Mouse (Mus musculus) cerebellum, adult 2 months (tissue): ENCODE results near the gene Sh3gl2. TPM values are rescaled to one million over a fixed set of nuclear protein-coding genes. Genes with fewer than 3 reads are reported as not detected.

Source experiments
- DNase-seq, 2 experiments: peaks; one replicate each; pipeline ENCODE4 v3.0.0; 2021
- H3K27ac ChIP-seq: fragments of 200-500 bp; 2 replicates; pipeline ENCODE4 v1.5.1; 2012; ENCODE audit warnings: low read length, control low read depth, inconsistent platforms; ENCODE audit not compliant: insufficient read depth
- H3K27me3 ChIP-seq: fragments of 200-500 bp; 2 replicates; pipeline ENCODE4 v1.6.1; 2012; ENCODE audit warnings: inconsistent platforms, mild to moderate bottlenecking, low read length, moderate library complexity; ENCODE audit not compliant: control insufficient read depth, insufficient read depth
- H3K4me1 ChIP-seq: fragments of 200-500 bp; 2 replicates; pipeline ENCODE4 v1.6.1; 2011; ENCODE audit warnings: low read length; ENCODE audit not compliant: control insufficient read depth, insufficient read depth
- H3K4me3 ChIP-seq: fragments of 200-500 bp; replicated peaks from 2 replicates; pipeline ENCODE3; 2011; ENCODE audit warnings: mild to moderate bottlenecking, low read depth, low read length, control low read depth; ENCODE audit not compliant: insufficient read depth
- CTCF ChIP-seq: fragments of 200-500 bp; IDR thresholded peaks from 2 replicates; pipeline ENCODE4 v1.5.1; 2011; ENCODE audit warnings: low read depth, mild to moderate bottlenecking, control low read depth, low read length, moderate library complexity, borderline replicate concordance; ENCODE audit not compliant: insufficient read depth
- POLR2A ChIP-seq: fragments of 200-500 bp; IDR thresholded peaks from 2 replicates; pipeline ENCODE4 v1.6.1; 2011; ENCODE audit warnings: low read length, control low read depth, borderline replicate concordance; ENCODE audit not compliant: insufficient read depth
- WGBS: fragments of 180-500 bp; shearing (Covaris S2); methylation state at CpG from one replicate; pipeline ENCODE4 v1.1.7; 2018; 5-methylcytosine and 5-hydroxymethylcytosine counted together
- polyA plus RNA-seq: library from polyadenylated mRNA; depleted of rRNA; stranded (reverse); fragments of >200 nt; gene quantifications from 2 replicates; pipeline ENCODE4 v1.2.3, GENCODE M21; 2012

The Sh3gl2 gene
- polyA plus RNA-seq, 1 experiment, result 369 TPM

GRCm38 (mm10) chr4:85526966-85527566 lies 322.1 kb downstream of the Sh3gl2 start:
- Histone ChIP-seq H3K27ac (no peak overlapping the region), H3K4me3 (no peak overlapping the region), H3K4me1 (no peaks in the 10 kb centered on the region), H3K27me3 (no peaks in the 10 kb centered on the region)
- 94% methylated on average over 7 of the region's 7 CpGs for WGBS
- no peak for DNase-seq
- TF ChIP-seq POLR2A, result no peak

- no peaks in the 10 kb centered on the region for H3K4me1 ChIP-seq
- DNase-seq, result no peak
- WGBS, result 83% methylated on average over 1 of the region's 1 CpGs
- no peak for TF ChIP-seq CTCF
- TF ChIP-seq POLR2A, result no peak
- H3K27me3 ChIP-seq, result no peaks in the 10 kb centered on the region
- H3K4me3 ChIP-seq, result no peak overlapping the region
- no peak overlapping the region for H3K27ac ChIP-seq
Measured at GRCm38 (mm10) chr4:85529852-85530251, 324.9 kb downstream of the Sh3gl2 start.

GRCm38 (mm10) chr4:85539677-85540076 lies 334.8 kb downstream of the Sh3gl2 start:
- no peaks in the 10 kb centered on the region for H3K4me1 ChIP-seq
- H3K27ac ChIP-seq, result no peak overlapping the region
- no peak overlapping the region for H3K4me3 ChIP-seq
- TF ChIP-seq CTCF, result no peak
- no peak for TF ChIP-seq POLR2A
- 81% methylated on average over 5 of the region's 5 CpGs for WGBS
- no peak for DNase-seq
- H3K27me3 ChIP-seq, result no peaks in the 10 kb centered on the region

- WGBS, result 82% methylated on average over 4 of the region's 4 CpGs
- Histone ChIP-seq H3K4me1 (no peaks in the 10 kb centered on the region), H3K27ac (no peak overlapping the region), H3K27me3 (no peaks in the 10 kb centered on the region), H3K4me3 (no peak overlapping the region)
- no peak for DNase-seq
- TF ChIP-seq POLR2A, result no peak
- TF ChIP-seq CTCF, result no peak
Measured at GRCm38 (mm10) chr4:85543221-85543620, 338.3 kb downstream of the Sh3gl2 start.

GRCm38 (mm10) chr4:85554696-85555095 lies 349.8 kb downstream of the Sh3gl2 start:
- H3K27ac ChIP-seq, result no peak overlapping the region
- WGBS, result 52% methylated on average over 3 of the region's 3 CpGs
- TF ChIP-seq POLR2A, result no peak
- TF ChIP-seq CTCF, result no peak
- H3K27me3 ChIP-seq, result no peaks in the 10 kb centered on the region
- DNase-seq, result no peak
- no peak overlapping the region for H3K4me3 ChIP-seq
- no peaks in the 10 kb centered on the region for H3K4me1 ChIP-seq

- H3K4me3 ChIP-seq, result no peak overlapping the region
- no peaks in the 10 kb centered on the region for H3K27me3 ChIP-seq
- 83% methylated on average over 6 of the region's 6 CpGs for WGBS
- no peak overlapping the region for H3K27ac ChIP-seq
- no peaks in the 10 kb centered on the region for H3K4me1 ChIP-seq
- TF ChIP-seq CTCF (no peak), POLR2A (no peak)
- DNase-seq, result no peak
Measured at GRCm38 (mm10) chr4:85559753-85560152, 354.8 kb downstream of the Sh3gl2 start.

- Histone ChIP-seq H3K27ac (no peak overlapping the region), H3K27me3 (no peaks in the 10 kb centered on the region), H3K4me3 (no peak overlapping the region), H3K4me1 (no peaks in the 10 kb centered on the region)
- DNase-seq, result no peak
- WGBS, result 96% methylated on average over 2 of the region's 2 CpGs
- TF ChIP-seq CTCF (no peak), POLR2A (no peak)
Measured at GRCm38 (mm10) chr4:85585426-85585825, 380.5 kb downstream of the Sh3gl2 start.

- no peak for TF ChIP-seq POLR2A
- TF ChIP-seq CTCF, result no peak
- Histone ChIP-seq H3K4me3 (no peak overlapping the region), H3K27ac (no peak overlapping the region), H3K4me1 (no peaks in the 10 kb centered on the region), H3K27me3 (no peaks in the 10 kb centered on the region)
- WGBS, result 93% methylated on average over 4 of the region's 4 CpGs
- no peak for DNase-seq
Measured at GRCm38 (mm10) chr4:85588928-85589327, 384.0 kb downstream of the Sh3gl2 start.

GRCm38 (mm10) chr4:85591037-85591436 lies 386.1 kb downstream of the Sh3gl2 start:
- no peak for DNase-seq
- Histone ChIP-seq H3K4me3 (no peak overlapping the region), H3K27me3 (no peaks in the 10 kb centered on the region), H3K27ac (no peak overlapping the region), H3K4me1 (no peaks in the 10 kb centered on the region)
- WGBS, result 86% methylated on average over 7 of the region's 7 CpGs
- no peak for TF ChIP-seq POLR2A
- no peak for TF ChIP-seq CTCF
